Mouse (Mus musculus) CH12.LX (cell line): Measurements from ENCODE around the gene Inhbe. TPM values are rescaled to one million over a fixed set of nuclear protein-coding genes. Genes with fewer than 3 reads are reported as not detected.

Experiments used
- DNase-seq: peaks from one replicate; pipeline ENCODE4 v3.0.0-alpha.2; 2013; ENCODE audit errors: extremely low read depth
- H3K27ac ChIP-seq: 2 replicates; pipeline ENCODE4 v1.5.1; 2012; ENCODE audit warnings: low read depth, mild to moderate bottlenecking, control low read depth, moderate library complexity; ENCODE audit not compliant: insufficient read depth
- H3K27me3 ChIP-seq: replicated peaks from 2 replicates; pipeline ENCODE3; 2012; ENCODE audit warnings: inconsistent platforms
- H3K36me3 ChIP-seq, 2 experiments: replicated peaks in 1 of 2; 2 replicates each; pipeline versions ENCODE3 to v1.6.1; 2012; ENCODE audit warnings: inconsistent platforms in 1 of 2, low read length in 1 of 2, mild to moderate bottlenecking in 1 of 2, mixed read lengths in 1 of 2, moderate library complexity in 1 of 2; ENCODE audit not compliant: control insufficient read depth in 1 of 2, insufficient read depth in 1 of 2
- H3K4me1 ChIP-seq, 2 experiments: 2 replicates each; pipeline ENCODE4 v1.6.1; 2012; ENCODE audit warnings: inconsistent platforms in 1 of 2, moderate library complexity in 1 of 2; ENCODE audit not compliant: insufficient read depth in 2 of 2, control insufficient read depth in 1 of 2
- H3K4me2 ChIP-seq: 2 replicates; pipeline ENCODE4 v1.6.1; 2012; ENCODE audit warnings: low read depth, mild to moderate bottlenecking, control low read depth; ENCODE audit not compliant: poor library complexity, insufficient read depth, severe bottlenecking
- H3K4me3 ChIP-seq, 3 experiments: fragments of 150-350 bp in 1 of 3; sonication (generic) in 1 of 3; replicated peaks in 1 of 3; 2 replicates each; pipeline versions ENCODE3 to v1.5.1; 2011 to 2012; ENCODE audit warnings: low read depth in 2 of 3, low read length in 2 of 3, mild to moderate bottlenecking in 2 of 3, moderate library complexity in 2 of 3, control low read depth in 1 of 3, improper control_type of control experiment in 1 of 3, inconsistent platforms in 1 of 3, mixed read lengths in 1 of 3; ENCODE audit not compliant: poor library complexity in 1 of 3
- H3K79me2 ChIP-seq: replicated peaks from 2 replicates; pipeline ENCODE4 v1.6.1; 2012; ENCODE audit warnings: mild to moderate bottlenecking, moderate library complexity; ENCODE audit not compliant: control insufficient read depth, poor library complexity, insufficient read depth, severe bottlenecking; ENCODE audit errors: extremely low read depth
- H3K9ac ChIP-seq: 2 replicates; pipeline ENCODE4 v1.6.1; 2012; ENCODE audit warnings: low read depth, mild to moderate bottlenecking, control low read depth, moderate library complexity; ENCODE audit not compliant: insufficient read depth
- H3K9me3 ChIP-seq: replicated peaks from 2 replicates; pipeline ENCODE3; 2012; ENCODE audit warnings: low read length, inconsistent platforms, mixed read lengths
- BHLHE40 ChIP-seq: IDR thresholded peaks from 2 replicates; pipeline ENCODE4 v1.6.1; 2011; ENCODE audit warnings: mild to moderate bottlenecking, low read depth, low read length, improper control_type of control experiment
- CHD2 ChIP-seq: IDR thresholded peaks from 2 replicates; pipeline ENCODE4 v1.6.1; 2011; ENCODE audit warnings: low read length, improper control_type of control experiment
- CTCF ChIP-seq, 2 experiments: IDR thresholded peaks in 1 of 2; conservative IDR thresholded peaks in 1 of 2; 2 replicates each; pipeline ENCODE4 v1.5.1; 2011 to 2012; ENCODE audit warnings: low read depth in 2 of 2, low read length in 2 of 2, improper control_type of control experiment in 1 of 2, inconsistent platforms in 1 of 2, mild to moderate bottlenecking in 1 of 2, moderate library complexity in 1 of 2
- E2F4 ChIP-seq: IDR thresholded peaks from 2 replicates; pipeline ENCODE4 v1.6.1; 2011; ENCODE audit warnings: low read depth, low read length, improper control_type of control experiment; ENCODE audit not compliant: insufficient replicate concordance
- ELF1 ChIP-seq: IDR thresholded peaks from 2 replicates; pipeline ENCODE4 v1.6.1; 2014; ENCODE audit warnings: low read depth, mild to moderate bottlenecking, inconsistent platforms, low read length, improper control_type of control experiment
- JUN ChIP-seq: IDR thresholded peaks from 2 replicates; pipeline ENCODE4 v1.6.1; 2011; ENCODE audit warnings: low read depth, mild to moderate bottlenecking, low read length, improper control_type of control experiment, moderate library complexity; ENCODE audit not compliant: insufficient read depth
- JUND ChIP-seq: conservative IDR thresholded peaks from 2 replicates; pipeline ENCODE4 v1.6.1; 2011; ENCODE audit warnings: low read depth, low read length, improper control_type of control experiment
- KAT2A ChIP-seq: IDR thresholded peaks from 2 replicates; pipeline ENCODE4 v1.6.1; 2012; ENCODE audit warnings: low read length, improper control_type of control experiment, inconsistent platforms; ENCODE audit not compliant: insufficient replicate concordance
- MAX ChIP-seq: IDR thresholded peaks from 2 replicates; pipeline ENCODE4 v1.6.1; 2011; ENCODE audit warnings: low read length, improper control_type of control experiment
- MAZ ChIP-seq: IDR thresholded peaks from 2 replicates; pipeline ENCODE4 v1.6.1; 2012; ENCODE audit warnings: low read depth, mild to moderate bottlenecking, inconsistent platforms, low read length, improper control_type of control experiment, moderate library complexity
- MEF2A ChIP-seq: IDR thresholded peaks from 2 replicates; pipeline ENCODE4 v1.6.1; 2014; ENCODE audit warnings: low read depth, mild to moderate bottlenecking, inconsistent platforms, low read length, improper control_type of control experiment, borderline replicate concordance
- MXI1 ChIP-seq: IDR thresholded peaks from 2 replicates; pipeline ENCODE4 v1.6.1; 2011; ENCODE audit warnings: mild to moderate bottlenecking, low read depth, low read length, improper control_type of control experiment
- POLR2A ChIP-seq: IDR thresholded peaks from 2 replicates; pipeline ENCODE4 v1.6.1; 2011; ENCODE audit warnings: low read depth, mild to moderate bottlenecking, improper control_type of control experiment, low read length
- RAD21 ChIP-seq: IDR thresholded peaks from 2 replicates; pipeline ENCODE4 v1.6.1; 2011; ENCODE audit warnings: low read depth, mild to moderate bottlenecking, low read length, improper control_type of control experiment, moderate library complexity
- SMC3 ChIP-seq: IDR thresholded peaks from 2 replicates; pipeline ENCODE4 v1.6.1; 2011; ENCODE audit warnings: low read depth, low read length, improper control_type of control experiment
- TBP ChIP-seq: conservative IDR thresholded peaks from 2 replicates; pipeline ENCODE4 v1.6.1; 2011; ENCODE audit warnings: low read depth, low read length, improper control_type of control experiment
- TCF12 ChIP-seq: IDR thresholded peaks from 2 replicates; pipeline ENCODE4 v1.6.1; 2014; ENCODE audit warnings: low read depth, mild to moderate bottlenecking, inconsistent platforms, low read length, improper control_type of control experiment
- USF1 ChIP-seq: IDR thresholded peaks from 2 replicates; pipeline ENCODE4 v1.6.1; 2014; ENCODE audit warnings: low read depth, mild to moderate bottlenecking, inconsistent platforms, low read length, improper control_type of control experiment
- USF2 ChIP-seq: conservative IDR thresholded peaks from 2 replicates; pipeline ENCODE4 v1.6.1; 2011; ENCODE audit warnings: low read depth, low read length, improper control_type of control experiment
- ZC3H11A ChIP-seq: IDR thresholded peaks from 2 replicates; pipeline ENCODE4 v1.6.1; 2012; ENCODE audit warnings: low read depth, mild to moderate bottlenecking, inconsistent platforms, low read length, improper control_type of control experiment
- ZKSCAN1 ChIP-seq: IDR thresholded peaks from 2 replicates; pipeline ENCODE4 v1.6.1; 2012; ENCODE audit warnings: low read depth, inconsistent platforms, low read length, improper control_type of control experiment, borderline replicate concordance
- ZMIZ1 ChIP-seq: IDR thresholded peaks from 2 replicates; pipeline ENCODE4 v1.6.1; 2012; ENCODE audit warnings: low read depth, mild to moderate bottlenecking, inconsistent platforms, low read length, improper control_type of control experiment
- ZNF384 ChIP-seq: IDR thresholded peaks from 2 replicates; pipeline ENCODE4 v1.6.1; 2012; ENCODE audit warnings: low read depth, low read length, improper control_type of control experiment, inconsistent platforms
- dilution Hi-C: fragments of 300-500 bp; cut with MboI; formaldehyde crosslinking; loops from 2 replicates; pipeline ENCODE4 v1.14.3; 2020; ENCODE audit warnings: low sequenced_read_pairs; ENCODE audit not compliant: extremely low pct_unique_long_range_greater_than_20kb, extremely low pct_ligation_motif_present
- in situ Hi-C: fragments of 300-500 bp; cut with MboI; formaldehyde crosslinking; loops from 3 replicates; pipeline ENCODE4 v1.14.3; 2019; ENCODE audit warnings: low sequenced_read_pairs, low pct_ligation_motif_present, low pct_unique_long_range_greater_than_20kb, mixed read lengths
- polyA plus RNA-seq: library from polyadenylated mRNA; unstranded; fragments of >175 nt; gene quantifications from 2 replicates; pipeline ENCODE4 v1.2.1, GENCODE M21; 2012; ENCODE audit warnings: low read depth; ENCODE audit not compliant: insufficient read length
- total RNA-seq, 2 experiments: library from RNA; depleted of rRNA; stranded (reverse); fragments of 300-350 nt in 1 of 2; fragments of >200 nt in 1 of 2; gene quantifications; 2 replicates each; pipeline ENCODE4 v1.2.3; 2012 to 2014

The Inhbe gene
- total and polyA plus RNA-seq, 3 experiments = 0.83 to 2.6 (median 0.89) TPM

GRCm38 (mm10) chr10:127371023-127371422, 16.8 kb upstream of the Inhbe start:
- Histone ChIP-seq H3K36me3 (no peaks in the 10 kb centered on the region), H3K27me3 (no peaks in the 10 kb centered on the region), H3K27ac (no peak overlapping the region), H3K9me3 (peaks cover 2% of the 10 kb centered on the region), H3K4me1 (peaks cover 0 to 3% of the 10 kb centered on the region in 2 experiments; a peak in 1 of 4 replicates), H3K4me3 (no peak overlapping the region), H3K4me2 (no peak overlapping the region), H3K79me2 (no peaks in the 10 kb centered on the region), H3K9ac (no peak overlapping the region)
- in situ Hi-C loops = no loop called here
- dilution Hi-C loops = no loop called here
- no peak for DNase-seq
- TF ChIP-seq CHD2 = no peak
- peak; percentile 50; the same call in 1 of the 2 replicates for TF ChIP-seq ZNF384

- peaks cover 0 to 9% of the 10 kb centered on the region in 2 experiments; a peak in 2 of 4 replicates for H3K4me1 ChIP-seq
- no peak within 1 kb of the TSS for H3K27ac ChIP-seq
- dilution Hi-C loops = no loop called here
- no peaks in the 10 kb centered on the region for H3K79me2 ChIP-seq
- TF ChIP-seq ZC3H11A (no peak), ZNF384 (no peak), TCF12 (no peak), USF1 (no peak), SMC3 (no peak), BHLHE40 (no peak), JUND (no peak), TBP (no peak), MAZ (no peak)
- TF ChIP-seq, all 38 proteins: peak for 0
- H3K9me3 ChIP-seq = no peaks in the 10 kb centered on the region
- no peak for DNase-seq
- 0 out of 2 replicates have a peak within 1 kb of the TSS, but pooled peaks have one; percentile 15 for H3K4me2 ChIP-seq
- in situ Hi-C loops = no loop called here
- no peak within 1 kb of the TSS for H3K4me3 ChIP-seq
- no peak within 1 kb of the TSS for H3K9ac ChIP-seq
- no peaks in the 10 kb centered on the region for H3K36me3 ChIP-seq
- no peaks in the 10 kb centered on the region for H3K27me3 ChIP-seq
Observed at GRCm38 (mm10) chr10:127369834-127370820, 15.9 kb upstream of the Inhbe start, which contains the start of gene Inhbc. Gene Inhbc (minus strand): TSS chr10:127370431.

- Histone ChIP-seq H3K9me3 (no peaks in the 10 kb centered on the region), H3K79me2 (no peaks in the 10 kb centered on the region), H3K4me3 (no peak overlapping the region), H3K4me2 (no peak overlapping the region), H3K4me1 (peaks cover 0 to 9% of the 10 kb centered on the region in 2 experiments; a peak in 2 of 4 replicates), H3K27me3 (no peaks in the 10 kb centered on the region), H3K27ac (no peak overlapping the region), H3K9ac (no peak overlapping the region), H3K36me3 (no peaks in the 10 kb centered on the region)
- no peak for DNase-seq
- TF ChIP-seq USF2 (no peak), JUN (no peak), RAD21 (no peak), MEF2A (no peak), MAZ (no peak), TCF12 (no peak), CTCF (conservative IDR thresholded peaks at IDR 0.05 in 1 of 2, IDR thresholded peaks at IDR 0.05 in 1 of 2; ENCODE audit: low read depth in 2 of 2, low read length in 2 of 2) (no peak), MAX (no peak), MXI1 (no peak), ZKSCAN1 (no peak), ZMIZ1 (no peak), BHLHE40 (no peak), ELF1 (no peak), KAT2A (no peak), E2F4 (no peak), POLR2A (no peak)
- dilution Hi-C loops = no loop called here
- in situ Hi-C loops = no loop called here
Observed at GRCm38 (mm10) chr10:127368273-127368672, 14.1 kb upstream of the Inhbe start.
